Mouse (Mus musculus) forebrain, postnatal 0 days (tissue): ENCODE measurements at regions not wholly inside any gene's neighbourhood (a gene's known extent, or its start where the extent isn't known, plus 50 kb on each side); places are given as distances from the start of the nearest gene placed in this dataset.

ENCODE experiments used
- ATAC-seq: fragments of 200-750 bp; cut with Nextera tagmentation; 2 replicates; pipeline ENCODE4 v1.8.0; 2017; ENCODE audit warnings: mild to moderate bottlenecking, moderate library complexity
- DNase-seq: peaks from one replicate; pipeline ENCODE4 v3.0.0-alpha.2; 2015
- H3K27ac ChIP-seq: fragments of 300-500 bp; sonication (generic); 2 replicates; pipeline ENCODE4 v1.5.1; 2014; ENCODE audit warnings: low read depth, mild to moderate bottlenecking, antibody characterized with exemption, low read length, moderate library complexity, mixed read lengths
- H3K27me3 ChIP-seq: fragments of 300-500 bp; sonication (generic); 2 replicates; pipeline ENCODE4 v1.6.1; 2014; ENCODE audit warnings: mild to moderate bottlenecking, low read length, mixed read lengths; ENCODE audit not compliant: insufficient read depth
- H3K36me3 ChIP-seq: fragments of 300-500 bp; sonication (generic); 2 replicates; pipeline ENCODE4 v1.6.1; 2014; ENCODE audit warnings: mild to moderate bottlenecking, moderate library complexity; ENCODE audit not compliant: insufficient read depth
- H3K4me1 ChIP-seq: fragments of 300-500 bp; sonication (generic); 2 replicates; pipeline ENCODE4 v1.6.1; 2014; ENCODE audit warnings: antibody characterized with exemption; ENCODE audit not compliant: insufficient read depth
- H3K4me2 ChIP-seq: fragments of 300-500 bp; sonication (generic); 2 replicates; pipeline ENCODE4 v1.6.1; 2014; ENCODE audit warnings: low read depth, mild to moderate bottlenecking, moderate library complexity
- H3K4me3 ChIP-seq: fragments of 300-500 bp; sonication (generic); 2 replicates; pipeline ENCODE4 v1.5.1; 2014; ENCODE audit warnings: low read depth, low read length, mixed read lengths
- H3K9ac ChIP-seq: fragments of 300-500 bp; sonication (generic); 2 replicates; pipeline ENCODE4 v1.6.1; 2014; ENCODE audit warnings: mild to moderate bottlenecking
- H3K9me3 ChIP-seq: fragments of 300-500 bp; sonication (generic); 2 replicates; pipeline ENCODE4 v1.6.1; 2016; ENCODE audit warnings: low read length
- CTCF ChIP-seq: sonication (generic); IDR thresholded peaks from 2 replicates; pipeline ENCODE4 v1.5.1; 2016; ENCODE audit warnings: antibody characterized with exemption, control low read depth, low read depth
- WGBS: fragments of 180-500 bp; shearing (Covaris S2); extraction: QIAGEN DNeasy Blood & Tissue Kit; methylation state at CpG from one replicate; pipeline ENCODE4 v1.1.7; 2014; 5-methylcytosine and 5-hydroxymethylcytosine counted together

DNA sequence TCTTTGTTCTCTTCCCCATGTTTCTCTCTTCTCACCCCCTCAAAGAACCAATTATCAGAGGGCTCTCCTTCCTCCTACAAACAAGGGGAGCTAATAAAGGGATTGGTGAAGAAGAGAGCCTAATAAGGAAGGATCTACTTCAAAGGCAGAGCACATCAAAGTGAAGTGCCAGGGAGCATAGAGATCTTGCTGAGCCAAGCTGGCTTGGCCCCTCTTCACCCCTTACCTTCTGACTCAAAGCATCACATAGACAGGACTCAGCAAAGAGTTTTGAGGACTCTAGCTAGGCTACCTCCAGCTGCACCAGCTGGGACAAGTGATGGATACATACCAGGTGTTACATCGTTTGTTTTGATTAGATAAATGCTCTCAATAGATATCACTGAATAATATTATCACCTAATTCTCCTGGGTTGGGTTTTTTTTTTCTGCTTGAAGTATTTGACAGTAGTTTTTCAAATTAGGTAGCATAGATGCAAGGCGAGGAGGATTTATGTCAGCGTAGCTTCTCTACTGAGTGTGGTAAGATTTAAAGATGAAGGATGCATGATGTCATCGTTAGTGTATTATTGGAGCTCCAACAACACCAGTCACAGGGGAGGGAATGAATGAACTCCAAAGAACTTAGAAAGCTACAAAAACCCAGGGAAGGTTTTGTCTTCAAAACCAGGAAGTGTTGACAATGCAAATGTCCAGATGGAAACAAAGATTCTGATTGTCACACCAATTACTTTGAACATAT, 69.1 kb upstream of the Prr30 start:
- DNase-seq: no peak
- no peak for ATAC-seq
- no peaks in the 10 kb centered on the region for H3K9me3 ChIP-seq
- no peaks in the 10 kb centered on the region for H3K27me3 ChIP-seq
- H3K4me3 ChIP-seq: no peak overlapping the region
- H3K4me1 ChIP-seq: no peaks in the 10 kb centered on the region
- H3K4me2 ChIP-seq: no peak overlapping the region
- H3K9ac ChIP-seq: no peak overlapping the region
- TF ChIP-seq CTCF: no peak
- WGBS: 34% methylated on average over 4 of the region's 4 CpGs
- H3K36me3 ChIP-seq: no peaks in the 10 kb centered on the region
- no peak overlapping the region for H3K27ac ChIP-seq

DNA sequence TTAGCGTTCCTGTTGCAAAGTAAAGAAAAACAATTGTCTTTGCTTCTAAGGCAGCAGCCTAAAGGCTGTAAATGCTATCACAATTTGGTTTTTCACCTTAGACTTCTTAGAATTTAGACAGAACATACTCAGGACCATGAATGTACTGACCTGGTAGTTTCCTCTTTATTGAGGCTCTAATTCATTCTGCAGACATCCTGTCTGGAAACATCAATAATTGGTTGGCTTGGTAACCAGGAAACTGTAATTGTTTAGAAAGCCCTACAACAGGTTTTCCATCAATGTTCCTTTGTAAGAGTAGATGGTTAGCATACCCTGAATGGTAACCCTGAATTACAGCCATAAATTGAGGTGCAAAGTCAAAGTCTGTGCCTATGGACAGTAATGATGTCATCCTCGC, 67.4 kb upstream of the Prr30 start:
- Histone ChIP-seq H3K27me3 (no peaks in the 10 kb centered on the region), H3K9ac (no peak overlapping the region), H3K9me3 (no peaks in the 10 kb centered on the region), H3K4me2 (no peak overlapping the region), H3K27ac (no peak overlapping the region), H3K4me3 (no peak overlapping the region), H3K36me3 (no peaks in the 10 kb centered on the region), H3K4me1 (no peaks in the 10 kb centered on the region)
- no peak for ATAC-seq
- WGBS: 87% methylated on average over 2 of the region's 2 CpGs
- no peak for DNase-seq
- no peak for TF ChIP-seq CTCF
